Mouse (Mus musculus) MEL (cell line): ENCODE results near the gene Naif1. TPM values are rescaled to one million over a fixed set of nuclear protein-coding genes. Genes with fewer than 3 reads are reported as not detected.

ENCODE experiments used
- DNase-seq: peaks from one replicate; pipeline ENCODE4 v3.0.0; 2011; ENCODE audit warnings: low read depth, low spot score
- H3K27ac ChIP-seq: 2 replicates; pipeline ENCODE4 v1.5.1; 2012; ENCODE audit warnings: low read depth, mild to moderate bottlenecking, control low read depth, low read length, moderate library complexity; ENCODE audit not compliant: control insufficient read depth
- H3K27me3 ChIP-seq, 2 experiments: fragments of 150-350 bp in 1 of 2; sonication (generic) in 1 of 2; 2 replicates each; pipeline ENCODE4 v1.6.1; 2012; ENCODE audit warnings: low read length in 2 of 2, mild to moderate bottlenecking in 2 of 2, improper control_type of control experiment in 1 of 2, moderate library complexity in 1 of 2; ENCODE audit not compliant: insufficient read depth in 2 of 2, control insufficient read depth in 1 of 2
- H3K36me3 ChIP-seq, 2 experiments: 2 replicates each; pipeline ENCODE4 v1.6.1; 2012 to 2014; ENCODE audit warnings: low read length in 2 of 2, improper control_type of control experiment in 1 of 2, inconsistent platforms in 1 of 2, mild to moderate bottlenecking in 1 of 2; ENCODE audit not compliant: insufficient read depth in 2 of 2, control insufficient read depth in 1 of 2
- H3K4me1 ChIP-seq, 2 experiments: fragments of 150-350 bp in 1 of 2; sonication (generic) in 1 of 2; 2 replicates each; pipeline ENCODE4 v1.6.1; 2012; ENCODE audit warnings: low read length in 2 of 2, improper control_type of control experiment in 1 of 2, mild to moderate bottlenecking in 1 of 2; ENCODE audit not compliant: insufficient read depth in 2 of 2, control insufficient read depth in 1 of 2
- H3K4me3 ChIP-seq, 2 experiments: fragments of 150-350 bp in 1 of 2; sonication (generic) in 1 of 2; 2 replicates each; pipeline ENCODE4 v1.5.1; 2012; ENCODE audit warnings: low read depth in 2 of 2, low read length in 2 of 2, mild to moderate bottlenecking in 2 of 2, moderate library complexity in 2 of 2, control low read depth in 1 of 2, improper control_type of control experiment in 1 of 2; ENCODE audit not compliant: control insufficient read depth in 1 of 2, insufficient read depth in 1 of 2
- H3K79me2 ChIP-seq: 2 replicates; pipeline ENCODE4 v1.6.1; 2012; ENCODE audit warnings: mild to moderate bottlenecking, low read length, moderate library complexity; ENCODE audit not compliant: control insufficient read depth, poor library complexity, insufficient read depth
- H3K9ac ChIP-seq: 2 replicates; pipeline ENCODE4 v1.6.1; 2012; ENCODE audit warnings: low read depth, mild to moderate bottlenecking, control low read depth, low read length, moderate library complexity; ENCODE audit not compliant: control insufficient read depth, poor library complexity, severe bottlenecking
- H3K9me3 ChIP-seq: fragments of 150-350 bp; sonication (generic); replicated peaks from 2 replicates; pipeline ENCODE4 v1.6.1; 2012; ENCODE audit warnings: mild to moderate bottlenecking, low read length, improper control_type of control experiment, moderate library complexity; ENCODE audit not compliant: insufficient read depth
- BHLHE40 ChIP-seq: IDR thresholded peaks from 2 replicates; pipeline ENCODE4 v1.6.1; 2012; ENCODE audit warnings: low read depth, mild to moderate bottlenecking, inconsistent platforms, low read length, improper control_type of control experiment, borderline replicate concordance
- CHD1 ChIP-seq: IDR thresholded peaks from 2 replicates; pipeline ENCODE4 v1.6.1; 2012; ENCODE audit warnings: low read depth, mild to moderate bottlenecking, inconsistent platforms, low read length, improper control_type of control experiment
- E2F4 ChIP-seq: IDR thresholded peaks from 2 replicates; pipeline ENCODE4 v1.6.1; 2011; ENCODE audit warnings: low read depth, low read length, improper control_type of control experiment, borderline replicate concordance
- ELF1 ChIP-seq: IDR thresholded peaks from 2 replicates; pipeline ENCODE4 v1.6.1; 2014; ENCODE audit warnings: low read depth, mild to moderate bottlenecking, inconsistent platforms, low read length, improper control_type of control experiment, moderate library complexity
- EP300 ChIP-seq, 2 experiments: IDR thresholded peaks; 2 replicates each; pipeline ENCODE4 v1.6.1; 2011; ENCODE audit warnings: improper control_type of control experiment in 2 of 2, low read length in 2 of 2, low read depth in 1 of 2, mild to moderate bottlenecking in 1 of 2
- JUND ChIP-seq: IDR thresholded peaks from 2 replicates; pipeline ENCODE4 v1.6.1; 2011; ENCODE audit warnings: low read depth, mild to moderate bottlenecking, improper control_type of control experiment, low read length
- KAT2A ChIP-seq: conservative IDR thresholded peaks from 2 replicates; pipeline ENCODE4 v1.6.1; 2012; ENCODE audit warnings: low read depth, low read length, improper control_type of control experiment, inconsistent platforms
- MAFK ChIP-seq: IDR thresholded peaks from 2 replicates; pipeline ENCODE4 v1.6.1; 2011; ENCODE audit warnings: low read depth, mild to moderate bottlenecking, low read length, improper control_type of control experiment, borderline replicate concordance
- MEF2A ChIP-seq: IDR thresholded peaks from 2 replicates; pipeline ENCODE4 v1.6.1; 2014; ENCODE audit warnings: low read depth, mild to moderate bottlenecking, inconsistent platforms, low read length, improper control_type of control experiment; ENCODE audit not compliant: poor library complexity, insufficient replicate concordance, severe bottlenecking; ENCODE audit errors: extremely low read depth
- MXI1 ChIP-seq: IDR thresholded peaks from 2 replicates; pipeline ENCODE4 v1.6.1; 2011; ENCODE audit warnings: mild to moderate bottlenecking, low read depth, low read length, improper control_type of control experiment
- NRF1 ChIP-seq: IDR thresholded peaks from 2 replicates; pipeline ENCODE4 v1.6.1; 2014; ENCODE audit warnings: low read depth, mild to moderate bottlenecking, inconsistent platforms, low read length, improper control_type of control experiment, moderate library complexity; ENCODE audit not compliant: poor library complexity, insufficient read depth, severe bottlenecking
- POLR2A ChIP-seq, 2 experiments: IDR thresholded peaks; 2 replicates each; pipeline ENCODE4 v1.6.1; 2011 to 2012; ENCODE audit warnings: low read length in 2 of 2, mild to moderate bottlenecking in 2 of 2, control low read depth in 1 of 2, improper control_type of control experiment in 1 of 2, low read depth in 1 of 2, moderate library complexity in 1 of 2; ENCODE audit not compliant: control insufficient read depth in 1 of 2, insufficient read depth in 1 of 2, poor library complexity in 1 of 2
- POLR2AphosphoS5 ChIP-seq: IDR thresholded peaks from 2 replicates; pipeline ENCODE4 v1.6.1; 2012; ENCODE audit warnings: low read depth, borderline replicate concordance, mild to moderate bottlenecking, inconsistent platforms, low read length, moderate library complexity, mixed read lengths
- RAD21 ChIP-seq: IDR thresholded peaks from 2 replicates; pipeline ENCODE4 v1.6.1; 2011; ENCODE audit warnings: mild to moderate bottlenecking, low read depth, low read length, improper control_type of control experiment
- SIN3A ChIP-seq: IDR thresholded peaks from 2 replicates; pipeline ENCODE4 v1.6.1; 2012; ENCODE audit warnings: low read length, improper control_type of control experiment, inconsistent platforms
- TAL1 ChIP-seq: IDR thresholded peaks from 2 replicates; pipeline ENCODE4 v1.6.1; 2012; ENCODE audit warnings: mild to moderate bottlenecking, inconsistent platforms, low read length, moderate library complexity, mixed read lengths
- TCF12 ChIP-seq: IDR thresholded peaks from 2 replicates; pipeline ENCODE4 v1.6.1; 2014; ENCODE audit warnings: low read depth, mild to moderate bottlenecking, inconsistent platforms, low read length, improper control_type of control experiment, moderate library complexity
- USF2 ChIP-seq, 2 experiments: IDR thresholded peaks; 2 replicates each; pipeline ENCODE4 v1.6.1; 2011 to 2012; ENCODE audit warnings: improper control_type of control experiment in 2 of 2, low read length in 2 of 2, borderline replicate concordance in 1 of 2, inconsistent platforms in 1 of 2, low read depth in 1 of 2, mild to moderate bottlenecking in 1 of 2; ENCODE audit not compliant: insufficient read depth in 1 of 2
- polyA plus RNA-seq, 2 experiments: library from polyadenylated mRNA; stranded (reverse) in 1 of 2; unstranded in 1 of 2; fragments of >175 nt in 1 of 2; fragments of >200 nt in 1 of 2; gene quantifications; 2 replicates each; pipeline versions ENCODE4 v1.2.1 to v1.2.4; 2012; ENCODE audit warnings: low replicate concordance in 2 of 2, low read depth in 1 of 2; ENCODE audit not compliant: insufficient read length in 2 of 2, insufficient read depth in 1 of 2, missing spikeins in 1 of 2
- total RNA-seq: library from RNA; depleted of rRNA; stranded (reverse); fragments of 300-350 nt; gene quantifications from 2 replicates; pipeline ENCODE4 v1.2.3, GENCODE M21; 2012

Naif1 gene
- total and polyA plus RNA-seq, 3 experiments = 4.9 to 8.5 TPM; not detected in 1

GRCm38 (mm10) chr2:32407144-32407824 is 43.0 kb upstream of the Naif1 start:
- no peak overlapping the region for H3K4me3 ChIP-seq
- no peaks in the 10 kb centered on the region for H3K36me3 ChIP-seq
- H3K79me2 ChIP-seq = no peaks in the 10 kb centered on the region
- no peaks in the 10 kb centered on the region for H3K27me3 ChIP-seq
- TF ChIP-seq ELF1 (no peak), MEF2A (no peak), TAL1 (no peak), TCF12 (no peak), BHLHE40 (no peak), RAD21 (no peak)
- H3K9ac ChIP-seq = no peak overlapping the region
- no peak for DNase-seq
- H3K9me3 ChIP-seq = no peaks in the 10 kb centered on the region
- H3K4me1 ChIP-seq = no peaks in the 10 kb centered on the region
- H3K27ac ChIP-seq = no peak overlapping the region

GRCm38 (mm10) chr2:32408429-32409424 is 41.5 kb upstream of the Naif1 start:
- DNase-seq = no peak
- no peak overlapping the region for H3K4me3 ChIP-seq
- H3K79me2 ChIP-seq = no peaks in the 10 kb centered on the region
- H3K36me3 ChIP-seq = no peaks in the 10 kb centered on the region
- TF ChIP-seq MAFK = no peak
- no peak for TF ChIP-seq EP300 (IDR thresholded peaks at IDR 0.05; ENCODE audit: low read depth in 1 of 2, low read length in 2 of 2)
- TF ChIP-seq E2F4 = no peak
- TF ChIP-seq JUND = no peak
- no peak for TF ChIP-seq POLR2AphosphoS5
- no peak for TF ChIP-seq USF2 (IDR thresholded peaks at IDR 0.05; ENCODE audit: borderline replicate concordance in 1 of 2, insufficient read depth in 1 of 2, low read depth in 1 of 2, low read length in 2 of 2)
- no peak for TF ChIP-seq MXI1
- no peak for TF ChIP-seq SIN3A
- TF ChIP-seq CHD1 = no peak
- no peak for TF ChIP-seq KAT2A
- no peak for TF ChIP-seq POLR2A (IDR thresholded peaks at IDR 0.05; ENCODE audit: control insufficient read depth in 1 of 2, insufficient read depth in 1 of 2, low read depth in 1 of 2, low read length in 2 of 2, poor library complexity in 1 of 2)
- no peak for TF ChIP-seq RAD21
- no peak for TF ChIP-seq NRF1
- no peak overlapping the region for H3K27ac ChIP-seq
- no peaks in the 10 kb centered on the region for H3K4me1 ChIP-seq
- no peaks in the 10 kb centered on the region for H3K9me3 ChIP-seq
- no peaks in the 10 kb centered on the region for H3K27me3 ChIP-seq
- H3K9ac ChIP-seq = no peak overlapping the region
